Mouse (Mus musculus): ENCODE data around the gene Gm17622.

Gene Gm17622

DNA sequence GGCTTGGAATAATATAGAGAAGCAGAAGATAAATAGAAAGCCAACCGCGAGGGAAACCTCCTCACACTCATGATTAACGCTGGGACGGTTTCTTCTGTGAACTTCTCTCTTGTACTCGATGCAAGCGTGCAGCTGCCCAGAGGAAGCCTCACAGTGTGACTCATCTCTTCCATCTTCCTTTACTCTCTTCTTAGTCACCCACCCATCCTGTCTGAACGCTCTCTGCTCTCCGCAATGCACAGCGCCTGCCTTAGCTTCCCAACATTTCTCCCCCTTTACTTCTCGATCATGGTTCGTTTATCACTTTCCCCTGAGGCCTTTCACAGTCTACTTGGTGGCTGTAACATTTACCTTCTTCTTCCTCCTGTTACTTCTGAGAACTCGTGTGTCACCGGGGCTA is 20.1 kb downstream of the Gm17622 start:
- peak; percentile 14 for DNase-seq (ENCODE audit: low spot score)

DNA sequence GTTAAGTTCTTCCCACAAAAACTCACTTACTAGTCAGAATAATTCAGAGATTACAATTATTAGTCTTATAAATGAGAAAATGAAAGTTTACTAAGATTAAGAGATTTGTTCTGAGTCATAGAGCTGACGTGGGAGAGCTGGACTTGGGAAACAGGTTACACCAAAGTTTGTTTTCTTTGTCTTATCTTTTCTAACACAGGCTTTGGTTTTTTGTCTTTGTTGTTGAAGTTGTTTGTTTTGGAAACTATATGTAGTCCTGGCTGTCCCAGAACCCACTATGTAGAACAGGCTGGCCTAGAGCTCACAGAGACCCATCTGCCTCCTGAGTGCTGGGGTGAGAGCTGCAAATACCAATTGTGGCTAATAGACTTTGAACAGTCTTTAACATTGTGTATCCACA is 20.7 kb downstream of the Gm17622 start:
- no peak for DNase-seq (ENCODE audit: low spot score)

DNA sequence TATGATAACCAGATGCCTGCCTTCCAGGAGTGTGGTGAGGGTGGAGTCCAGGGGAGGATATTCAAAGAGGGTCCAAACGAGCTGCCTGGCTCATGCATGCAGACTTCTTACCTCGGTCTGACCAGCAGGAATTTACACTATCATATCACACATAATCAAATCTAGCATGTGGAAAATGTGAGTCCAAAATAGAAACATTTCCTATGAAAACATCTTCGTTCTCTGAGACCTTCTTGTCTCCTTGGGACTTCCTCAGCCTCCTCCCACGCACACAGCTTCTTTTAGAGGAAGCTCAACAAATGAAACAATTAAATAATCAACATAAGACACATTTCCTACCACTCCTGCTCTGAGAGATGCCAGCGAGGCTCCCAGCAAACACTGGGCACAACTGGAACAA is 21.4 kb downstream of the Gm17622 start:
- DNase-seq (ENCODE audit: low spot score): no peak

DNA sequence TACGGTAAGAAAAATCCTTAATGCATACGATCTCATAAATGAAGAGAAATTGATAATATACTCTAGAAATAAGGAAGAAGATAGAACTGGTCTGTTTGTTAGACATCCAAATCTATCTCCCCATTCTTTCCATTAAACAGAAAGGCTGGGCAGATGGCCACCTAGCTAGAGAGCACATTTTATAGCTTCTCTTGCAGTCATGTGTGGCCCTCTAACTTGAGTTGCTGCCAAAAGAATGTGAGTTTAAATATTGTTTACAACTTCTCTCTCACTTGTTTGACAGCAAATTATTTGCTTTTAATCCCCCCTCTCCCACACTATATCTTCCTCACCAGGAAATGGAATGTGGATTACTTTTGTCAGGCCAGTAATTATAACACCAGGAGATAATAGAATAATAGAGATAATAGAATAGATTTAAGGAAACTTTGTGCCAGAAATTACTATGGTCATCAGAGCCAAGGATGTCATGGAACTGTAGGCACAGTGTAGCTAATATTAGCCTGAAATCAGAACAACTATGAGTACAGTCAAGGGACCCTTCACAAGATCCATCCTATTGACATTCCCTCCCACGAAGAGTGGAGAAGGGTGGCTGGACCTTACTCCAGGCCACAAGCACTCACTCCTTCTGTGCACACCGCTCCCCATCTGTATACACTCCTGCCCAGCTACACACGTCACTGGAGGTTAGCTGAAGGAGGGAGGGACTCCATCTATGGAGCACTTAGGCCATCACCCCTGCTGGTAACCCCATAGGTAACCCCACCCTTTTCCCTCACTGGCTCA is 23.8 kb downstream of the Gm17622 start:
- DNase-seq (ENCODE audit: low spot score): no peak

DNA sequence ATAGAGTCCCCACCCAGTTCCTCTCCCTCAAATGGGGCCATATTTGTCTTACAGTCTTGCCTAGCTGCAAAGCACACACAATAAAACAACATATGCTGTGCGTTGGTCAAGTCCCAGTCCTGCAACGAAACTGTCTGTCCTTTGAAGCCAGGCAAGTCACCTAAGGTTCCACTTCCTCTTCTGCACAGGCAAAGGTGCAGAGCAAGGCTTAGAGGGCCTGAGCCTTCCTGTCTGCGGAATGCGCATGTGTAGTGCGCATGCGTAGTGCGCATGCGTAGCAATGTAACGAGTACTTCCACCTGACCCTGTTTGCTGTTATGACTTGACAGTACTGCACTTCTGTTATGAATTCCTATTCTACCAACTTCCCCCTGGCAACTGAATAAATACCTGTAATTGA is 25.7 kb downstream of the Gm17622 start:
- no peak for DNase-seq (ENCODE audit: low spot score)

DNA sequence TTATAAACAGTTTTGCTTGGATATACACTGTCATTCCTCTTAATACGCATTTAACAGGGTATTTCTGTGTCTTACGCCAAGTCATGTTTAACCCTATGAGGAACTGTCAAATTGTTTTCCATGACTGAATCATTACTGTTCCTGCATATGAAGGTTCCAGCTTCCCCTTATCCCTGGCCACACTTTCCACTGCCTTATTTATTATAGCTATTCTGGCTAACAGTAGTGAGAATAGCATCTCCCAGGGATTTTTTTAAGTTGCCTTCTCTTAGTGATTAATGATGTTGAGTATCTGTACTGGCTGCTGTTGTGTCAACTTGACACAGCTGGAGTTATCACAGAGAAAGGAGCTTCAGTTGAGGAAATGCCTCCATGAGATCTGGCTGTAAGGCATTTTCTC is 26.8 kb downstream of the Gm17622 start:
- no peak for DNase-seq (ENCODE audit: low spot score)

DNA sequence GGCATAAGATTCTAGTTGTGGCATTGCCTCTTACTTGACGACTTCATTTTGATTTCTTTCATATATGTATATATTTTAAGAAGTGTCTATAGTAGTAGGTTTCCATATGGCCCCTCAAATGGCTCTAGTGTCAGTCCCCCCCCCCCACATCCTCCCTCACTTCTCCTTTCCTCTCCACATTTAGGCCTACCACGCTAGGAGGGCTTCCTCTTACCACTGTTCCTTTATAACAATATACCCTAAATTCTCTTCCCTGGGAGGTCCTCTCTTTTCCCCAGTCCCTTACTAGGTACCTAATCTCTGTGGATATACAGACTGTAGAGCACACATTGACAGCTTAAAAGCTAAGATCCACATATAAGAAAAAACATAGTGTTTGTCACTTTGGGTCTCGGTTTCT is 30.8 kb downstream of the Gm17622 start:
- no peak for DNase-seq (ENCODE audit: low spot score)

DNA sequence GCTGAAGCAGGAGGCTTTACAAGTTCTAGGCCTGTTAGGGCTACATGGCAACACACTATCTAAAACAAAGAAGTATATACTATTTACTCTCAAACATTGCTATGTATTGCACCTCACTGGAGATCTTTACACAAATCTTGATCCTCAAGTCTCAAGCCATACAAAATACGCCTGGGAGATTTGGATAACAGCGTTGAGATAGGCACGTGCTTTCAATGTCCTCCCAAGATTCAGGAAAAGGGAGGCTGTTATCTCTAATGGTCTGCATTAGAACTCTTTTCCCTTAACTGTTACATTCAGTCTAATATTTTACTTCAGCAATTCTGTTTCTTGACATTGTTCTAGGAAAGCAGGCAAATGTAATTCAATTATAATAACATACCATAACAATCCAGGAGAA is 36.5 kb downstream of the Gm17622 start:
- DNase-seq (ENCODE audit: low spot score): no peak

DNA sequence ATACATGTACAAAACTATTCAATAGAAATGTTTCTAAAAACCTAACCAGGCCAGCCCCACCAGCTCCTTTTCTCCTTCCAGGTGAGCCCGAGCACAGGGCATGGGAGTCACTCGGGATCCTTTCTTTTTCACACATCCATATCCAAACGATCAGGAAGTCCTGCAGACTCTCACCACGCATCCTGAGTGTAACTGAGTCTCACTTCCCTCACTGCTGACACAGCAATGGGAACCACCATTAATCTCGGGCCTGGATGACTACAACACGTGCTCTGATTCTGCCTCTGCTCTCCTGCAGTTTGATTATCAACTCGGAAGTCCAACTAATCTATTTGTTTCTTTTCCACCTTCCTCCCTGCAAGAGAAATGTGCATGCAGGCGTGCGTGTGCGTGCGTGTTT is 37.3 kb downstream of the Gm17622 start:
- no peak for DNase-seq (ENCODE audit: low spot score)

DNA sequence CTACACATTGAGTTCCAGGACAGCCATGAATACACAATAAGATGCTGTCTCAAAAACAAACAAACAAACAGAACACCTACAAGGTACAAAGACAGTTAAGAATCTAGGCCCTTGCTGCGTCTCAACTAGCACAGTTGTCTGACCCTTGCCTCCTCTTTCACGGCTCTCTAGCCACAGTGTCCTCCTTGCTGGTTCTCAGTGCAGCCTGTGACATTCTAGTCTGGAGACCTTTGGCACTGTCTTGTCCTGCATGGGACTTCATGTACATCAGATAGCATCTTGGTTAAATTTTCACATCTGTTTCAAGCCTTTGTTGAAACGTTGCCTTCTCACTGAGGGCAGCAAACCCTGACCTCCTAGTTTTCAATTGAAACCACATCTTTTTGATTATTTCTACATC is 38.2 kb downstream of the Gm17622 start:
- no peak for DNase-seq (ENCODE audit: low spot score)

DNA sequence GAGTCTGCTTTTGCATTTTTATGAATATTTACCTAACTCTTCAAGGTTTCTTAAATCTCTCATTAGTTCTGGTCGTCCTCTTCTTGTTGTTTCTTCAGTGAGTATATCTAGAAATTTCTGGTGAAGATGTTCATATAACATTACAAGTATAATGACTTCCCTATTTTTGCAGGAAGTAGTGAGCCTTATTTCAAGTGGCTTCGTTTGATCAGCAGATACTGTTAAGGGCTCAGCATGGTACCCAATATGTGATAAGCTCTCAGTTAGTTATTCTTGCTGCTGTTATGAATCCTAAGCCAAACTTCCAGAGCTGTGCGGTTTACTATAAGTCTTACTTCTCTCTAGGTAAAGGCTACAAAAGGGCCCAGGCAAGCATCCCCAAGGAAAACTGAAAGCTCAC is 39.0 kb downstream of the Gm17622 start:
- DNase-seq (ENCODE audit: low spot score): no peak

DNA sequence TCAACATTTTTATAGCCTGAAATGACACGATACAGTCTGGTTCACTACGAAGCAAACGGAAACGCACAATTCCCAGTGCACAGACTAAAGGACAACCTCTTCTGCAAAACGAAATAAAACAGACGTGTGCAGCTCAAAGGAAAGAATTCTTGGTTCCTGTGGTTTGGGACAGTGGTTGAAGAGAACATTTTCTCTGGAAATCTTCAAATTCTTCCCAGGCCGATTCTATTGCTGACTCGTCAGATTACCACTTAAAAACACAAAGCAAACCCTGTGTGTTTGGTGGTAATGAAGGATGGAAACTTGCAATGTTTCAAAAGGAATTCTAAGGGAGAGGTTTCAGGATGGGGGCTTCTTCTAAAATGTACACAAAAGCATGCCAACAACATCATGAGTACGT is 39.5 kb downstream of the Gm17622 start:
- DNase-seq (ENCODE audit: low spot score): no peak

DNA sequence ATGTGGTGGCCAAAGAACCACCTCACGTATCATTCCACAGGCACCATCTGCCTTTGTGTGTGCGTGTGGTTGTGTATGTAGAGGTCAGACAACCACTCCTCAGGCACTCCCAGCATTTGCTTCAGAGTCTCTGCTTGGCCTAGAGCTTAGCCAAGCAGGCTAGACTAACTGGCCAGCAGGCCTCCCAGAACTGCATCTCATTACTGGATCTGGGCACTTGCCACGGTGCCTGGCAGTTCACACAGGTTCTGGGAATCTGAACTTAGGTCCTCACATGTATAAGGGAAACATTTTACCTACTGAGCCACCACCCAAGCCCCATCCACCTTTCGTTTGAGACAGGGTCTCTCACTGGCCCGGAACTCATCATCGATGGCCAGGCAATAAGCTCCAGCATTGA is 41.6 kb downstream of the Gm17622 start:
- no peak for DNase-seq (ENCODE audit: low spot score)

DNA sequence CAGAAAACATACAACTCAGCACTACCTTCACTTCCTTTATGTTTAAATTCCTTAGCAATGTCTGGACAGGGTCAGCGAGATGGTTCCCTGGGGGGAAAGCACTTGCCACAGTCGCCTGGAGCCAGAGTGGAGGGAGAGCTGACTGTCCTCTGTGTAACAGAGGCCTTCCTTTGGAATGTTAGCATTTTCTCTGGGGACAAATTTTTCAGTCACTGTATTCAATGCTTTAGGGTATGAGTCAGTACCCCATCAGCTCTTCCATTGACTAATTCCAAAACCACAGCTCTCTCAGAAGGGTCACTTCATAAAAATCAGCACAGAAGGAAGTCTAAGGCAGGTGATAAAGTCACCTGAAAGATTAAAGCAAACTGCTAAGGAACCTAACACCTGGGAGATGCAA is 43.2 kb downstream of the Gm17622 start:
- no peak for DNase-seq (ENCODE audit: low spot score)

DNA sequence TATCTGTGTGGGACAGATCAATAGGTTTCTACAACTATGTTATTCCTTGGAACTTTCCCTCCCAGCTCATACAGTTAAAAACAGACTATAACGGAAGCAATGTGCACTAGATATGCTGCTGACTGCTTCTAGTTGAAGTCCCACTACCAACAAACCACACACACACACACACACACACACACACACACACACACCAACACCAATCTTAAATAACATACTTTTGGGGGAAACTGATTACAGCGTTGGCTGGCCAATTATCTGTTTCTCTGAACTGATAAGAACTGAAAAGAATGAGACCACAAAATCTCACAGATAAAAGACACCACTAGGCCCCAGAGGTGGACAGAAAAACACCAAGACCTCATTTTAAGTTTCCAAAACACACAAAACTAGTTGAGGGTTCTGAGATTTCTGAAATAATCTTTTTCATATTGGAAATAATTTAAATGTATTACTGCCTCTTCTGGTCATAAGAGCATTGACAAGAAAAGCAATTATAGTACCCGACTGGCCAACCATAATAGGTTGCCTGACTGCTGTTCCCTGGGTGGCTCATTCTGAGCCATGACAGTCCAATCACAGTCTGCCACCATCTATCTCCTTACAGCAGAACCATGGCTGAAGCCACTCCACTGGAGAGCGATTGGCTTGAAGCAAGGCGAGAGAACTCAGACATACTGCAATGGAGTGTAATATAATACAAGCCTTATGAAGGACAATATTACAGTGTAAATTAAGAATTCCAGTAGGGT is 46.5 kb downstream of the Gm17622 start:
- no peak for DNase-seq (ENCODE audit: low spot score)

DNA sequence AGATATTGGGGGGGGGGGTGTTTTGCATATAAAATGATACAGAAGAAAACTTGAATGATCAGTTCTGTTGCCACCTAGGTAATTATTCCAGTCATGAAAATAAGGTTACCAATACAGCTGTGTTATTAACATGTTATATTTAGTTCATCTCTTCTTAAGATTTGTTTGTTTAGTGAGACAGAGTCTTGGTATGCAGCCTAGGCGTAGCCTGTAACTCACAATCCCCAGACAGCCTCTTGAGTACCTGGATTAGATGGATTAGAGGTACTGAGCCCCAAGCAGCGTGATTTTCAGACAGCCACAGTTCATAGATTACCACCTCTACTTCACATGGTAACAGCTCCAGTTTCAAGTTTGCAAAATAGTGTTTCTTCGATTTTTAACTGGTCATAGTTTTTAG is 47.6 kb downstream of the Gm17622 start:
- DNase-seq (ENCODE audit: low spot score): no peak

Data from c-Kit-positive CD71-positive TER-119-positive erythroid progenitor cells, embryonic 14.5 days (primary cell).